Mouse (Mus musculus) midbrain, postnatal 0 days (tissue): ENCODE data around the gene Ank2. TPM values are rescaled to one million over a fixed set of nuclear protein-coding genes. Genes with fewer than 3 reads are reported as not detected.

Experiments
- ATAC-seq: fragments of 200-750 bp; cut with Nextera tagmentation; 2 replicates; pipeline ENCODE4 v1.8.0; 2017; ENCODE audit warnings: moderate number of reproducible peaks, mild to moderate bottlenecking, moderate TSS enrichment, moderate library complexity; ENCODE audit not compliant: low FRiP score
- DNase-seq: peaks from one replicate; pipeline ENCODE4 v3.0.0-alpha.2; 2015; ENCODE audit warnings: low spot score
- H3K27ac ChIP-seq: fragments of 300-500 bp; sonication (generic); 2 replicates; pipeline ENCODE4 v1.5.1; 2014; ENCODE audit warnings: low read depth, mild to moderate bottlenecking, low read length, mixed read lengths
- H3K27me3 ChIP-seq: fragments of 300-500 bp; sonication (generic); 2 replicates; pipeline ENCODE4 v1.6.1; 2014; ENCODE audit warnings: low read length, control low read depth, mixed read lengths; ENCODE audit not compliant: insufficient read depth
- H3K36me3 ChIP-seq: fragments of 300-500 bp; sonication (generic); 2 replicates; pipeline ENCODE4 v1.6.1; 2014; ENCODE audit warnings: low read length, control low read depth, mixed read lengths; ENCODE audit not compliant: insufficient read depth
- H3K4me1 ChIP-seq: fragments of 300-500 bp; sonication (generic); 2 replicates; pipeline ENCODE4 v1.6.1; 2014; ENCODE audit warnings: mild to moderate bottlenecking, control low read depth, antibody characterized with exemption, low read length, mixed read lengths; ENCODE audit not compliant: insufficient read depth
- H3K4me2 ChIP-seq: fragments of 300-500 bp; sonication (generic); 2 replicates; pipeline ENCODE4 v1.6.1; 2014; ENCODE audit warnings: low read depth, mild to moderate bottlenecking, low read length, mixed read lengths; ENCODE audit not compliant: poor library complexity, severe bottlenecking
- H3K4me3 ChIP-seq: fragments of 300-500 bp; sonication (generic); 2 replicates; pipeline ENCODE4 v1.5.1; 2014; ENCODE audit warnings: low read depth, mild to moderate bottlenecking, low read length, moderate library complexity
- H3K9ac ChIP-seq: fragments of 300-500 bp; sonication (generic); replicated peaks from 2 replicates; pipeline ENCODE4 v1.6.1; 2014; ENCODE audit warnings: mild to moderate bottlenecking, low read length, moderate library complexity, mixed read lengths; ENCODE audit not compliant: poor library complexity, severe bottlenecking
- H3K9me3 ChIP-seq: fragments of 300-500 bp; sonication (generic); 2 replicates; pipeline ENCODE4 v1.6.1; 2016; ENCODE audit warnings: low read length, control low read depth
- CTCF ChIP-seq: IDR thresholded peaks from 2 replicates; pipeline ENCODE4 v1.5.1; 2016; ENCODE audit warnings: antibody characterized with exemption, mild to moderate bottlenecking
- WGBS: fragments of 180-500 bp; shearing (Covaris S2); extraction: QIAGEN DNeasy Blood & Tissue Kit; methylation state at CpG from one replicate; pipeline ENCODE4 v1.1.7; 2014; 5-methylcytosine and 5-hydroxymethylcytosine counted together
- polyA plus RNA-seq: library from polyadenylated mRNA; unstranded; fragments of >200 nt; fragmentation: Nextera tagmentation; extraction: Ambion mirVana; gene quantifications from 2 replicates; pipeline ENCODE4 v1.2.1, GENCODE M21; 2015
- total RNA-seq: library from RNA; depleted of rRNA; stranded (reverse); fragments of >200 nt; gene quantifications from 2 replicates; pipeline ENCODE4 v1.2.3, GENCODE M21; 2014

Gene Ank2
- total and polyA plus RNA-seq, 2 experiments from 2014 or later = 200 to 623 TPM

DNA sequence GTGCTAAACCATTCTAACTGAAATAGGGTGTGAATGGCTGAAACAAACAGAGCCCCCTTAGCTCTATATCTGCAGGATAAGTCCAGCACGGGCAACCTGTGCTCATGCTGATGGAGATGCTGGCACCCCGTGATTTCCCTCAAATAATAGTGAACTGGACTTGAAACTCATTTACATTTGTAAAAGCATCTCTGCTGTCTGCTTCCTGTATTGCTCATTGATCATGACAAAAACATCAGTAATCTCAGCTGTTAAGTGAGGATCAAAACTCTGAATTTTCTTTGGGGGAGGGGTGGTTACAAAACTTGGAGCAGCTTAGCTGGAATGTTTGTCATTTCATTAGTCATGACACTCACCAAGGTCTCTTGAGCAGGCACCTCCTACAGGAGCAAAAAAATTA is 533.4 kb downstream of the Ank2 start:
- TF ChIP-seq CTCF = no peak
- no peak for DNase-seq
- H3K27me3 ChIP-seq = no peaks in the 10 kb centered on the region
- ATAC-seq = no peak
- no peak overlapping the region for H3K9ac ChIP-seq
- no peak overlapping the region for H3K4me2 ChIP-seq
- no peak overlapping the region for H3K27ac ChIP-seq
- no peaks in the 10 kb centered on the region for H3K4me1 ChIP-seq
- 71% methylated on average over 2 of the region's 2 CpGs for WGBS
- no peak overlapping the region for H3K4me3 ChIP-seq
- peaks cover 33% of the 10 kb centered on the region for H3K36me3 ChIP-seq
- no peaks in the 10 kb centered on the region for H3K9me3 ChIP-seq

DNA sequence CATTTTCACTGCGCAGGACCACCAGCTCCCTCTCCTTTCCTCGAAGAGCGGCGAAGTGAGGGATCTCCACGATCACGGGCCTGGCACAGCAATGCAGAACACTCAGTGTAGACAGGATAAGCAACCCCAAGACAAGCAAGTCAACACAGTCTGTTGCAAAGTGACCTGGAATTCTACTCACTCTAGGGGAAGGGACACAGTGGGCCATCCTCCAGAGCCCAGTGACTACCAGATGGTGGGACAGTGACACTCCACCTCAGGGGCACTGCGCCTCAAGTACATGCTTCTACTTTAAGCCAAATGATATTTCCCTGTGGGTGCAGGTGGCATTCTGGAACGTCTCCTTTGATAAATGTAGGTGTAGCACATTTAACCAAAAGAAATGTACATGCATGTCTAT is 536.8 kb downstream of the Ank2 start:
- no peak overlapping the region for H3K27ac ChIP-seq
- peaks cover 47% of the 10 kb centered on the region for H3K36me3 ChIP-seq
- no peak overlapping the region for H3K9ac ChIP-seq
- TF ChIP-seq CTCF = no peak
- no peak overlapping the region for H3K4me2 ChIP-seq
- no peaks in the 10 kb centered on the region for H3K27me3 ChIP-seq
- no peak overlapping the region for H3K4me3 ChIP-seq
- H3K9me3 ChIP-seq = no peaks in the 10 kb centered on the region
- H3K4me1 ChIP-seq = no peaks in the 10 kb centered on the region
- DNase-seq (no peak), ATAC-seq (no peak)
- WGBS = 96% methylated on average over 8 of the region's 8 CpGs

- H3K9me3 ChIP-seq = no peaks in the 10 kb centered on the region
- DNase-seq = no peak
- no peak overlapping the region for H3K4me3 ChIP-seq
- no peak for ATAC-seq
- H3K4me1 ChIP-seq = no peaks in the 10 kb centered on the region
- 30% methylated on average over 1 of the region's 1 CpGs for WGBS
- H3K4me2 ChIP-seq = no peak overlapping the region
- peaks cover 34% of the 10 kb centered on the region; the same call in 1 of the 2 replicates for H3K36me3 ChIP-seq
- H3K27ac ChIP-seq = no peak overlapping the region
- no peak for TF ChIP-seq CTCF
- no peak overlapping the region for H3K9ac ChIP-seq
- H3K27me3 ChIP-seq = no peaks in the 10 kb centered on the region
Measured at GRCm38 (mm10) chr3:126952698-126953097, 546.5 kb downstream of the Ank2 start.

- Histone ChIP-seq H3K4me2 (no peak overlapping the region), H3K4me1 (no peaks in the 10 kb centered on the region), H3K9me3 (no peaks in the 10 kb centered on the region), H3K9ac (no peak overlapping the region), H3K4me3 (no peak overlapping the region), H3K36me3 (peaks cover 70% of the 10 kb centered on the region), H3K27ac (no peak overlapping the region), H3K27me3 (no peaks in the 10 kb centered on the region)
- WGBS = 93% methylated on average over 10 of the region's 10 CpGs
- no peak for TF ChIP-seq CTCF
- DNase-seq = no peak
- ATAC-seq = no peak
Measured at GRCm38 (mm10) chr3:126946591-126946990, 552.6 kb downstream of the Ank2 start.

DNA sequence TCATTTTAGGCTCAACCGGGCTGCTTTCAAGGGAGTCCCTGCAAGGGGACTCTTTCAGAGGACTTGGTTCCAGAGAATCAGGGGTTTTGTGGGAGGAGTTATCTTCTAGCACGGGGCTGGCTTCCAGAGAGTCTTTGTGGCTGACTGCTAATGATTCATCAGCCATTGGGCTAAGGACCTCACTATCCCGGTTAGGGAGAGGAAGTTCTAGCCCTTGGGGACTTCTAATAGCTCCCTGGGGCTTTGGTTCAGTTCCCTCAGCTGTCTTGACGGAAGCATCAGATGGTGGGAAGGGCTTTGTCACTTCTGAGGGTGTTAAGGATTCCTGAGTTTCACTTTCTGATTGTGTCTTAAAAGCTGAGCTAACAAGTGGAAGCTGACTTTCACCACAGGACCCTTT is 554.3 kb downstream of the Ank2 start:
- ATAC-seq (no peak), DNase-seq (no peak)
- 70% methylated on average over 4 of the region's 4 CpGs for WGBS
- no peaks in the 10 kb centered on the region for H3K27me3 ChIP-seq
- TF ChIP-seq CTCF = no peak
- peaks cover 62% of the 10 kb centered on the region for H3K36me3 ChIP-seq
- no peaks in the 10 kb centered on the region for H3K9me3 ChIP-seq
- no peak overlapping the region for H3K9ac ChIP-seq
- H3K4me3 ChIP-seq = no peak overlapping the region
- H3K27ac ChIP-seq = no peak overlapping the region
- no peak overlapping the region for H3K4me2 ChIP-seq
- H3K4me1 ChIP-seq = no peaks in the 10 kb centered on the region

- DNase-seq = no peak
- H3K9me3 ChIP-seq = no peaks in the 10 kb centered on the region
- H3K36me3 ChIP-seq = peaks cover 58% of the 10 kb centered on the region
- no peak overlapping the region for H3K4me2 ChIP-seq
- ATAC-seq = no peak
- H3K4me3 ChIP-seq = no peak overlapping the region
- no peak overlapping the region for H3K9ac ChIP-seq
- no peak overlapping the region for H3K27ac ChIP-seq
- H3K4me1 ChIP-seq = no peaks in the 10 kb centered on the region
- no peak for TF ChIP-seq CTCF
- H3K27me3 ChIP-seq = no peaks in the 10 kb centered on the region
- WGBS = 89% methylated on average over 11 of the region's 11 CpGs
Measured at GRCm38 (mm10) chr3:126944081-126944480, 555.1 kb downstream of the Ank2 start.
